Comparison of ENCODE assay signal across 16 mouse cellular contexts in the genomic region with DNA sequence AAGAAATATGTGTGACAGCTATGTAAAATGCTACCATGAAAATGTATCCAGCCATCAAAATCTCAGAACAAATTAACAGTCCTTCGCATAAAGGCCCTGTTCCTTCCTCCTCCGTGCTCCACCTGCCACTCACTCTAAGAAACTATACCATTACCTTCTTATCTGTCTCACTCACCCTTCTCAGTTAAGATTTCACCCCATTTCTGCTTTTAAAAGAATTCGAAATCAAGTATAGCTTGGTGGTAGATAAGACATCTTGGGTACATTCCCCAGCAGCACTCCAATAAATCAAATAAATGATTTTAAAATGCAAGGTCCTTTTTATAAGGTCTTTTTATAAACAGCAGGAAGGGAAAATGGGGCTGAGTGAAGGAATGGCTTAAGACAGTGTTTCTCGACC.
"Had no signal": no experiment of that assay in that cellular context is flagged by ENCODE, and none has a peak within 500 bp of the region (broad histone marks: within the 10 kb centered on the region; RNA-seq: fewer than 3 reads in every experiment).

No protein-coding gene starts in this region.

- H3K4me3 ChIP-seq: neural tube, embryonic 13.5 days; neural tube, embryonic 15.5 days; stomach, embryonic 15.5 days had no signal

- H3K9ac ChIP-seq: neural tube, embryonic 13.5 days; neural tube, embryonic 15.5 days; stomach, embryonic 15.5 days had no signal

- H3K27ac ChIP-seq: neural tube, embryonic 13.5 days; neural tube, embryonic 15.5 days; stomach, embryonic 15.5 days; stomach, postnatal 0 days had no signal

- H3K4me1 ChIP-seq: neural tube, embryonic 15.5 days; stomach, embryonic 15.5 days had no signal

- H3K9me3 ChIP-seq: neural tube, embryonic 13.5 days; neural tube, embryonic 15.5 days; stomach, embryonic 15.5 days had no signal

- H3K36me3 ChIP-seq: neural tube, embryonic 15.5 days; stomach, embryonic 15.5 days had no signal

- DNase-seq: retina, postnatal 1 day; right cerebral cortex, adult 18-20 months; right cerebral cortex, postnatal 14 days; right cerebral cortex, postnatal 25 days; right cerebral cortex, postnatal 4 days; spleen, adult 18-20 months; thymus, adult 18-20 months; thymus, adult 2 months; thymus, postnatal 14 days; thymus, postnatal 25 days; thymus, postnatal 36 days; thymus, postnatal 4 days had no signal

- H3K27me3 ChIP-seq: neural tube, embryonic 13.5 days; neural tube, embryonic 15.5 days; stomach, embryonic 15.5 days had no signal
